Mouse (Mus musculus): ENCODE results near the gene Garem2.

The Garem2 gene

DNA sequence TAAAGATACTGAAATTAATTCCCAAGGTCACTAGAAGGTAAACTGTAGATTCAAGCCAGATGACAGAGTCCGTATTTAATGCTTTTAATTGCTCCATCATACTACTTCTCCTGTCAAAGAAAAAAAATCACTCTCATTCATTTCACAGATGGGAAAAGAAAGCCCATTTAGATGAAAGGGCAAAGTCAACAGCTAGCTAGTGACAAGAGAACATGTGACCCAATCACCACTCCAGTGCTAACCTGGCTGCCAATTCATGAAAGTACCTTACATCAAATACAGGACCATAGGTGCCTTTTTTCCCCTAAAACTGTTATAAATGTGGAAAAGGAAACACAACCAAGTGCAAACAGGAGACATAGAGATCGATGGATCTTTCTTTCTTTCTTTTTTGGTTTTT lies 48.3 kb downstream of the Garem2 start:
- DNase-seq (ENCODE audit: low read depth, low spot score), result no peak

- DNase-seq (ENCODE audit: low read depth, low spot score), result peak; percentile 65
Measured at GRCm38 (mm10) chr5:30154013-30154412, 49.1 kb downstream of the Garem2 start.

- peak; percentile 87 for DNase-seq (ENCODE audit: low read depth, low spot score)
Measured at GRCm38 (mm10) chr5:30154474-30155394, 49.8 kb downstream of the Garem2 start, which contains the start of the genes Hadha and Hadhb. Hadha (minus strand) TSS chr5:30155162. Hadhb (plus strand) TSS chr5:30155248.

- no peak for DNase-seq (ENCODE audit: low read depth, low spot score)
Measured at GRCm38 (mm10) chr5:30155395-30155792, 50.4 kb downstream of the Garem2 start.

DNA sequence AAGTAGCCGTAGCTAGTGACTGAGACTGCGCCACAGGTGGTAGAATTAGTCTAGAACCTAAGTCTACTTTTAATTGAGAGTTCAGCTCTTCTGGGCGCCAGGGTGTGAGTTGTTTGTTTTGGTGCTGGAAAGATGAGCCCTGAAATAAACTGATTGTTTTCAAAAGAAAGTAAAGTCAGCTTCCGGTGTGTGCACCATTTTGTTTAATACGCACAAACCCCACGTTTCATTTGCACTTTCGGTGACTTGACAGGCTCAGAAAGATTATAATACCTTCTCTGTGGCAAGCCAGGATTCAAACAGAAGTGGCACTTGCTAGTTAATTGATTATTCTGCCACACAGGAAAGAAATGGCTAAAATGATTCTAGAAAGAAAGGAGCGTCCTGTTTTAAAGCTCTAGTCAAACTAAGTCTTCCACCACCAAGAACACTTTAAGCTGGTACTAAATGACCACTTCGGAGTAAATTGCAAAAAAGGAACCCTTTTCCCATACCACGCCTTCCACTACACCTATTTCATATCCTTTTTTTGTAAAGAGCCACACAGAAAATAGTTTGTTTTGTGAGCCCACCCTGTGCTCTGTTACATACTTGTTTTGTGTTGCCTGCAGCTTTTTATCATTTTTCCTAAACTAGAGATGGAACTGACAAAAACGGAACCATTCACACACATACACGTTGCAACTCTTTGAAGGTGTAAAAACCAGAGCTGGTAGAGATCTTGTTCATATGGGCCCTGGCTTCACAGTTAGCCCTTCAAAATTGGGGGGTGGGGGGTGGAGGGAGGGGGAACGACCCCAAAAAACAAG lies 51.1 kb downstream of the Garem2 start:
- no peak for DNase-seq (ENCODE audit: low read depth, low spot score)

DNA sequence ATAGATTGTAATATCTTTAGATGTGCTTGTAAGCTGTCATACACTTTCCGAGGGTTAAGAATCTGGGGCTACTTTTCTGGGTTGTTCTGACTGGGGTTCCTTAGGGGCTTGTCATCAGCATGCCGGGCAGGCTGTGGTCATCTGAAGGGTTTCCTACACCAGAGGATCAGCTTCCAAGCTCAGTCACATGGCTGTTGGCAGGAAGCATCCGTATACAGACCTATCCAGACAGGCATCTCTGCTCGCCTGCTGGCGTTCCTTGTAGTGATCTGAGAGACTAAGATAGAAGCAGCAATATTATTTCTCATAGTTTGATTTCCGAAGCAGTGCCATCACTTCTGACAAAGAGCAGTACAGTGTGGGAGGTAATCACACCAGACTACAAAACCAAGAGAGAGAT lies 54.6 kb downstream of the Garem2 start:
- no peak for DNase-seq (ENCODE audit: low read depth, low spot score)

GRCm38 (mm10) chr5:30161836-30162235 lies 56.9 kb downstream of the Garem2 start:
- DNase-seq (ENCODE audit: low read depth, low spot score), result no peak

DNA sequence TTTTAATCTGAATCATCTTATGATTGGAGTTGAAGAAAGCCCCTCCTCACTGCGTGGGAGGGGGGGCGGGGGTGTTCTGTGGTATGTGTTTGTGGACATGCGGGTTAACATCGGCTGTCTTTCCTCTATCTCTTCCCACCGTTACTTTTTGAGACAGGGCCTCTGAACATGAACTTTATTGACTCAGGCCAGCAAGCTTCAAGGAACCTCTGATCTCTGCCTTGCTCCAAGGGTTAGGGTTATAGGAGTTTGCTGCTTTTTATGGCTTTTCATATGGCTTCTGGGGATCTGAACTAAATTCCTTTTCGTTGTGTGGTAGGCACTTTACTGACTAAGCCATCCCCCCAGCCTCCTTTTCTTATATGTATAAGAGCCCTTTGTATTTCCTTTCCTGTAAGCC lies 57.4 kb downstream of the Garem2 start:
- DNase-seq (ENCODE audit: low read depth, low spot score), result no peak

- no peak for DNase-seq (ENCODE audit: low read depth, low spot score)
Measured at GRCm38 (mm10) chr5:30165234-30165946, 60.4 kb downstream of the Garem2 start.

All from 3T3-L1 (cell line).